Mouse (Mus musculus) bone marrow macrophage, adult 2 months (primary cell): ENCODE data around the gene Apip.

ENCODE experiments used
- CTCF ChIP-seq: IDR thresholded peaks from 2 replicates; pipeline ENCODE4 v1.5.1; 2012; ENCODE audit warnings: low read depth, mild to moderate bottlenecking, low read length, moderate library complexity
- POLR2A ChIP-seq: IDR thresholded peaks from 2 replicates; pipeline ENCODE4 v1.6.1; 2012; ENCODE audit warnings: mild to moderate bottlenecking, low read depth, low read length, borderline replicate concordance

DNA sequence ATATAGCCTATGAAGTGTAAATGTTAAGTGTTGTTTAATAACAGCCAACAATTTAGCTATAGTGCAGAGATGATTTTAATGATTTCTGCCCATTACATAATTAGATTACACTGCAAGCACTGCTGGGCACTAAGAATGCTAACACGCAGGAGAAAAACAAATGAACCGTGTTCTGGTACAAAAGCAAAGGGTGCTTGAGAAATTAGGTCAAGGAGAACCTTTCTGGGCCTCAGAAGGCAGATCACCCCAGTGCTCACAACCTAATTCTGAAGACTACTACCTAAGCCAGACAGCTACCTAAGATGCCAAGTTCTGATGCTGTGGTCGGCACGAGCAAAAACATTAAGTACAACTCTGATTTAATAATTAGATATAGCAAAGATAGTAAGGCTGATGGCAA lies 35.6 kb upstream of the Apip start:
- no peak for TF ChIP-seq CTCF
- no peak for TF ChIP-seq POLR2A
